Mouse (Mus musculus) cortical plate, adult 2 months (tissue): ENCODE measurements around the gene Cltb.

Source experiments
- CTCF ChIP-seq: fragments of 200-500 bp; IDR thresholded peaks from 2 replicates; pipeline ENCODE4 v1.5.1; 2011; ENCODE audit warnings: mild to moderate bottlenecking, control low read depth, low read length; ENCODE audit not compliant: insufficient read depth; ENCODE audit errors: extremely low read depth
- POLR2A ChIP-seq: fragments of 200-500 bp; IDR thresholded peaks from 2 replicates; pipeline ENCODE4 v1.6.1; 2011; ENCODE audit warnings: mild to moderate bottlenecking, low read length, control low read depth; ENCODE audit not compliant: insufficient read depth; ENCODE audit errors: extremely low read depth

GRCm38 (mm10) chr13:54571637-54572036 lies 39.5 kb downstream of the Cltb start:
- TF ChIP-seq CTCF (no peak), POLR2A (no peak)
